Mouse (Mus musculus): ENCODE measurements around the gene Zbtb16.

The Zbtb16 gene

DNA sequence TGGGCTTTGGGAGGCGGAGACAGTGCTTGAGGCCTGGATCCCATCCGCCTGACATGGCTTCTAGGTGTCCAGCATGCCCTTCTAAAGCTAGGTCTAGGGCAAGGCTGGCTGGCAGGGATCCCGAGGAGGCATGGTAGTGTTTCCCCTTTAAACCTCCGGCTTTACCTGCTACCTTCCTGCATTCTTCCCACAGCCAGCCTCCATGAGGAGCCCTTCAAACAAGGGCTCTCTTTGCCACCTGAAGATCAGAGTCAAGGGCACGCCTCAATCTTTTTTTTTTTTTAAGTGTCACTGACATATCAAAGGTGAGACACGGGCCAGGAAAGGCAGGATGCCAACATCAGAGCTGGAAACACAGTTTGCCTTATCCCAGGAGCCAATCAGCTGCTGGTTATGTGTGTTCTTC is 128.2 kb downstream of the Zbtb16 start:
- no peak for DNase-seq (ENCODE audit: low spot score)

- DNase-seq (ENCODE audit: low spot score): no peak
Measured at GRCm38 (mm10) chr9:48707134-48707823, 128.7 kb downstream of the Zbtb16 start.

GRCm38 (mm10) chr9:48701296-48701695 is 134.7 kb downstream of the Zbtb16 start:
- no peak for DNase-seq (ENCODE audit: low spot score)

GRCm38 (mm10) chr9:48700871-48701270 is 135.2 kb downstream of the Zbtb16 start:
- no peak for DNase-seq (ENCODE audit: low spot score)

DNA sequence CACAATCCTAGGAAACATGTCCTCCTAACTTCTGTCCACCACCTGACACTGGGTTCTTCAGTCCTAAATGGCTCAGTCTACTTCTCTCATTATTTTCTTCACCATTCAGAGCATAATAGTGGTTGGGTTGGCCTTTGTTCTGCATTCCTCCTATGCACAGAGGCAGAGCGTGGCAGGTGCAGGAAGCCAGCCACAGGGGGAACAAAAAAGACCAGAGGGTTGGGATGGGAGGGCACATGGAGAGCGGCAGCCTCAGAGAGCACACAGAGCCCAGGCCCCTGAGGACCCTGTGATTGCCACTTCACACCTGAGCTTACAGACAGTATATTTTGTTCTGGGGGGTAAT is 138.6 kb downstream of the Zbtb16 start:
- DNase-seq (ENCODE audit: low spot score): no peak

- no peak for DNase-seq (ENCODE audit: low spot score)
Measured at GRCm38 (mm10) chr9:48696731-48697469, 139.1 kb downstream of the Zbtb16 start.

- DNase-seq (ENCODE audit: low spot score): no peak
Measured at GRCm38 (mm10) chr9:48696330-48696729, 139.7 kb downstream of the Zbtb16 start.

GRCm38 (mm10) chr9:48695796-48696195 is 140.2 kb downstream of the Zbtb16 start:
- DNase-seq (ENCODE audit: low spot score): no peak

- DNase-seq (ENCODE audit: low spot score): no peak
Measured at GRCm38 (mm10) chr9:48694616-48695061, 141.4 kb downstream of the Zbtb16 start.

GRCm38 (mm10) chr9:48693696-48694095 is 142.3 kb downstream of the Zbtb16 start:
- DNase-seq (ENCODE audit: low spot score): no peak

DNA sequence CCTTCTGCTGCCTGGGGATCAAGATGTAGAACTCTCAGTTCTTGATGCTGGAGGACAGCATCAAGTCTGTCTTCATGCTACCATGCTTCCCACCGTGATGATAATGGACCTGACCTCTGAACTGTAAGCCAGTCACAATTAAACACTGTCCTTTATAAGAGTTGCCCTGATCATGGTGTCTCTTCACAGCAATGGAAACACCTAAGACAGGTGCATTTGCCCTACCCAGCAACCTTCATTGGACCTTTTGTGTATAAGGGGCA is 146.4 kb downstream of the Zbtb16 start:
- DNase-seq (ENCODE audit: low spot score): no peak

GRCm38 (mm10) chr9:48688859-48689717 is 146.9 kb downstream of the Zbtb16 start:
- no peak for DNase-seq (ENCODE audit: low spot score)

GRCm38 (mm10) chr9:48687891-48688290 is 148.1 kb downstream of the Zbtb16 start:
- no peak for DNase-seq (ENCODE audit: low spot score)

DNA sequence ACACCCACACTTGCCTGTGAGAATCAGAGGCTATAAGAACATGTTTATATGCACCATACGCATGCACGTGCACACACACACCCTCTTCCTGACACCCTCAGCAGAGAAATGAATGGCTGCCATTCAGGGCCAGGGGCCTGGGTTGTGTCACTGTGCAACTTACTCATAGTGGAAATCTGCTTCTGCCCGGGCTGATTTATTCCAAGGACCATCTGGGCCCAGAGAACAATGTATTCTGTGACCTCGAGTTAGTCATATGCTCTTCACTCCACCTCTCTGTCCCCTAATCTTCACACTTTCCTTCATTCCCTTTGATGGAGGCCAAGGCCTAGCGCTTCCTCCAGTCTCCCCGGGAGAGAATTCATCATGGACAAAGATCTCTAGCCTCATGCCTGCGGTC is 150.3 kb downstream of the Zbtb16 start:
- DNase-seq (ENCODE audit: low spot score): no peak

DNA sequence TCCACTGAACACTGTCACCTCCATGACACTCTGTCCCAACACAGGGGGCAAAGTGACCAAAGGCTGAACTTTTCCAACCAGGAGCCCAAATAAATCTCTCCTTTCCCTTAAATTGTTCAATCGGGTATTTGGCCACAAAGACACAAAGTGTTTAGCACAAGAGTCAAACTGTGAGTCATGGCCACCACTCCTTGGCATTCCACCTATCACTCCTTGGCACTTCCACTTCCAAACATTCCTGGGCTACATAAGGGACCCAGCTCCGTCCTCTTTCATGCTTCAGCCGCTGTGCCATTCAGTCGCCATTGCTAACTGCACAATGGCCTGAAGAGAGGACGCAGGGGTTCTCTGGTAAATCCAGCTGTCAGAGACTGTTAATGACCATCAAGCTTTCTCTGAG is 151.9 kb downstream of the Zbtb16 start:
- no peak for DNase-seq (ENCODE audit: low spot score)

DNA sequence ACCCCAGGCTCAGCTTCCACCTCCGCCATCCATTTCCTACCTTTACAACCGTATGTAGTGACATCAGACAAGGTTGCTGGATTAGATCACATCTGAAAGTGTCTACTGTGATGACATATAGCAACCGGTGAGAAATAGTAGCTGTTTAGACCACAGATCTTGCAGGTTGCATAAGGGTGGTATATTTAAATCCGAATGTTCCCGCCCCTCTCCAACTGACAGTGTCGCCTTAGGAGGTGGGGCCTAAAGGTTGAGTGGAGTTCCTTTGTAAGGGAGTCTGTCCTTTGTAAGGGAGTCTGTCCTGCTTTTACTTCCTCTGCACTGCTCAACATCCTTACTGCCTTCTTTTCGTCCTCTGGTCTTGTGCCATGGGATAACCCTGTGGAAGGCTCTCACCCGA is 154.8 kb downstream of the Zbtb16 start:
- no peak for DNase-seq (ENCODE audit: low spot score)

DNA sequence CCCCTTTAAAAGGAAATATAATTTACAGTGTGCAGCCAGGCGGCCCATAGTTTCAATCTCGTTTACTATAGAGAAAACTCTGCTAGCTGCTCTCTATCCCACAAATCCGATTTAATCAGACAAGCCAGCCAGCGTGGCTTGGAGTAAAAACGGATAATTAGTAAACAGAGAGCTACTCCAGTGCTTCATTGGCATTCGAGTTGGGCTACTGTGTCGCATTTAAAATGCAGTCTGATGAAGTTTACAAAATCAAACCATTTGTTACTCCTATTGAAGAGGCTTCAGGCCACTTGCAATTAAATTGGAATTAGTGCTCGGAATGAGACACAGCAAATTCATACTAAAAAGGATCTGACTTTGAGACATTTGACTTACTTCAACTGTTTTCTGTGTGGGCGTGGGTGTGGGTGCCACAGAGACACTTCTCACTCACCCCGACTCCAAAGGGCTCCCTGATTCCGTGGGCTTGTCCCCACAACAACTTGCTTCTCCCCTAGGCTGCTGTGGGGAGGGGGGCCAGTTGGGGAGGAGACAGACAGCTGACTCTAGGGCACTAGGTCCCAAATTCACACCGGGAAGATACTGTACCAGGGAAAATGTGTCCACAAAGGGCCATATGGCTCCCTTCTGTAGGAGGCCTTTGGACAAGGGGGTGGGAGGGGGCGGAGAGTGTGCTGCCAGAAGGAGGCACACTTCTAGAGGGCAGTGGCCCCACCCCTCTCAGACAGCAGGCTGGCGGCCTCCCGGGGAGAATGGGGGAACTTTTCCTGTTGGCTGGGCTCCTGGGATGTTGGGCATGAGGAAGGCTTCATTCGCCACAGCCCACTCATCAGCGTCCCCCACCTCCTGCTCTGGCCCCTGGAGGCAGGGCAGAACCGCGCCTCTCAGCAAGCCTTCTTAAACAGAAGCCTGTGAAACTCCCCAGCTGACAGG is 157.3 kb downstream of the Zbtb16 start:
- DNase-seq (ENCODE audit: low spot score): no peak

GRCm38 (mm10) chr9:48675151-48675790 is 160.8 kb downstream of the Zbtb16 start:
- DNase-seq (ENCODE audit: low spot score): peak; percentile 38

DNA sequence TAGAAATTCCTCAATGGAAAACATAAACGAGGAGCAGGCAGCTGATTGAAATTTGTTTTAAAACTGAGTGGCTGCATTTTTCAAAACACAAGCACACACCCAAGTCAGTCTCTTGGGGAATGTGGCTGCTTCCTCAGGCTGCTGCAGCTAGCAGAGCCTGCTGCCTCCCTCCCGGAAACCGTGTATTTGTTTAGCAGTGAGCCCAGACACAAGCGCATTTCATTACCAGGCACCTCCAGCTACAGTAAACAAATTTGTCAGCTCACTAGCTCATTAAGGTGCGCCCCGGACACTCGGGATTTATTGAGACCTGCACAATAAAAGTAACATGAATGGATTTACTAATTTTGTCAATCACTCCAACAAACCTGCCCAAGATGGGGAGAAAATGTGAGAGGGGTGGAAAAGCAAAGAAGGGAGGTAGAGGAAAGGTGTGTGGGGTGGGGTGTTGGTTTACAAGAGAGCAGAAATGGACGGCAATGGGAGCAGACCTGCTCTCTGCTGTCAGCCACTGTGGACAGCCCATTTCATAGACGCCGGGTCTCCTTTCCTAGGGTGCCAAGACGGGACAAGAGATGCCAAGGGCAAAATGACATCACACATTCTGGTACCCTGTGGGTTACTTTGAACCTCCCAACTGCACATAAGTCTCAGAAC is 161.5 kb downstream of the Zbtb16 start:
- no peak for DNase-seq (ENCODE audit: low spot score)

GRCm38 (mm10) chr9:48673804-48674203 is 162.2 kb downstream of the Zbtb16 start:
- DNase-seq (ENCODE audit: low spot score): no peak

DNA sequence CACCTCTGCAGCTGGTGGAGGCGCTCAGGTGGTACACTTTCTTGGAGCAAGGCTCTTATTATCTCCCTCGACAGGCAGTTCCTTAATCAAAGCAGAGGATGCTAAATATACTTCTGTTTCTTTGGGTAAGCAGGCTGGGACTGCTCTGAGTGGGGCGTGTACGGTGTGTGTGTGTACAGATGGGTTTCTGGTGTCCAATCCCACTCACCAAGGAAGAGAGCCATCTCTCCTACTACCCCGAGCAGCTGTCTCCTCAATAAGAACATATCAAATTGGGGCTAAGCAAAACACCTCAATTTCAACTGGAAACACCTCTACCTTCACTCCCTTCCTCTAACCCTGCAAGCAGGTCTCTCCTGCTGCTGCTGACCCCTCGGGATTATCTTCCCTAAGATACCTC is 162.8 kb downstream of the Zbtb16 start:
- no peak for DNase-seq (ENCODE audit: low spot score)
